ENCODE assay signal across 9 mouse cellular contexts in the genomic region with DNA sequence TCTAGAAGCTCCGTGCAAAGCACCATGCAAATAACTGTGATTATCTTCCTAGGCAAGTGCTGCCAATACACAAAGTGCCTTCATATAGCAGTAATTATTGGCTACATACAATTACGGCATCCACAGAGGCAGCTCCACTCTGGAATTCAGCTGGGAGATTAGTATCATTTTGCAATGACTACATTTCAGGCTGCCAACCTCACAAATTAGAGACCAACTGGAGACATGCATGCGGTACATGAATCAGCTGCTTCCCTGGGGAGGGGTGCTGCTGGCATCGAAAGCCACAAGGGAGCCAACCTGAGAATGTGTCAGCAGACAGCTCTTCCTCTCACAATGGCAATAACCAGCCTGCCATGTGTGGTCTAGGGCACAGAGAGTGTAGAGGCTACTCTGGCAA.
DNase-seq lines count a peak whose midpoint lies in the region; ATAC-seq and TF ChIP-seq lines count a peak whose summit lies in the region.
"Had no signal": no experiment of that assay in that cellular context is flagged by ENCODE, and none has a peak within 500 bp of the region (broad histone marks: within the 10 kb centered on the region; RNA-seq: fewer than 3 reads in every experiment).

No protein-coding gene starts in this region.

- no peak for TF ChIP-seq POLR2A in olfactory bulb, adult 2 months (IDR thresholded peaks at IDR 0.05; ENCODE audit: insufficient read depth, low read depth, low read length)

- no peaks in the 10 kb centered on the region for H3K36me3 ChIP-seq in neural tube, embryonic 13.5 days
- no peaks in the 10 kb centered on the region for H3K36me3 ChIP-seq in kidney, embryonic 14.5 days (ENCODE audit: control insufficient read depth, insufficient read depth, low read length)

- no peaks in the 10 kb centered on the region for H3K9me3 ChIP-seq in neural tube, embryonic 13.5 days
- H3K9me3 ChIP-seq in kidney, embryonic 14.5 days (ENCODE audit: control insufficient read depth, low read length): no peaks in the 10 kb centered on the region

- no peak overlapping the region for H3K4me2 ChIP-seq in neural tube, embryonic 13.5 days
- no peak overlapping the region for H3K4me2 ChIP-seq in kidney, embryonic 14.5 days (replicated peaks; ENCODE audit: low read depth, low read length)

- no peak overlapping the region for H3K9ac ChIP-seq in neural tube, embryonic 13.5 days
- no peak overlapping the region for H3K9ac ChIP-seq in kidney, embryonic 14.5 days (ENCODE audit: low read depth, low read length)

- H3K27me3 ChIP-seq in neural tube, embryonic 13.5 days: no peaks in the 10 kb centered on the region
- no peaks in the 10 kb centered on the region for H3K27me3 ChIP-seq in kidney, embryonic 14.5 days (ENCODE audit: control insufficient read depth, insufficient read depth, low read length)

- H3K4me1 ChIP-seq in neural tube, embryonic 13.5 days (replicated peaks): peaks cover 45% of the 10 kb centered on the region
- H3K4me1 ChIP-seq in olfactory bulb, adult 2 months (ENCODE audit: control insufficient read depth, insufficient read depth, low read length): peaks cover 50% of the 10 kb centered on the region
- peaks cover 4% of the 10 kb centered on the region; the same call in 1 of the 2 replicates for H3K4me1 ChIP-seq in kidney, embryonic 14.5 days (ENCODE audit: control insufficient read depth, insufficient read depth, low read length)

- DNase-seq in cerebellum, adult 11-12 months: peak; percentile 63
- no peak for DNase-seq in neural tube, embryonic 10.5 days (ENCODE audit: extremely low spot score, low spot score)
- peak; percentile 38 to 68 for DNase-seq in layer of hippocampus, adult 18-20 months (ENCODE audit: low spot score in 2 of 2)
- DNase-seq in kidney, postnatal 36 days: no peak
- DNase-seq: lung, postnatal 10 days had no signal

- TF ChIP-seq CTCF in olfactory bulb, adult 2 months (IDR thresholded peaks at IDR 0.05; ENCODE audit: insufficient read depth, low read depth, low read length): no peak

- H3K27ac ChIP-seq in neural tube, embryonic 13.5 days (replicated peaks): peak overlapping the region; percentile 81
- peak overlapping the region; percentile 89 for H3K27ac ChIP-seq in olfactory bulb, adult 2 months (ENCODE audit: insufficient read depth, low read depth, low read length)
- no peak overlapping the region for H3K27ac ChIP-seq in kidney, embryonic 14.5 days (ENCODE audit: low read depth, low read length)

- WGBS in neural tube, embryonic 13.5 days: 42% methylated on average over 4 of the region's 4 CpGs
- 24% methylated on average over 4 of the region's 4 CpGs for WGBS in olfactory bulb, adult 2 months
- WGBS in kidney, embryonic 14.5 days: 83% methylated on average over 4 of the region's 4 CpGs

- H3K4me3 ChIP-seq in neural tube, embryonic 13.5 days: no peak overlapping the region
- no peak overlapping the region for H3K4me3 ChIP-seq in olfactory bulb, adult 2 months (ENCODE audit: insufficient read depth, low read depth, low read length)
- H3K4me3 ChIP-seq in kidney, embryonic 14.5 days (ENCODE audit: low read length): no peak overlapping the region

- no peak for ATAC-seq in cerebellum, adult (ENCODE audit: insufficient number of reproducible peaks, low FRiP score, low TSS enrichment)
- ATAC-seq in neural tube, embryonic 13.5 days (ENCODE audit: low read depth): 0 out of 2 replicates have a peak, but pooled peaks have one; percentile 25
- ATAC-seq in kidney, embryonic 14.5 days (ENCODE audit: low FRiP score, low TSS enrichment): no peak

Comparison
In these comparisons a context has a peak if more than half of its experiments do, and no peak if none do; other contexts are left out.
1. DNase-seq: peak in cerebellum, adult 11-12 months (single experiment) and layer of hippocampus, adult 18-20 months (2 of 2); none in neural tube, embryonic 10.5 days (single experiment) and kidney, postnatal 36 days (0 of 2).